Mouse (Mus musculus) kidney, embryonic 14.5 days (tissue): ENCODE results near the gene Tbl1xr1. TPM values are rescaled to one million over a fixed set of nuclear protein-coding genes. Genes with fewer than 3 reads are reported as not detected.

ENCODE experiments used
- ATAC-seq: fragments of 200-750 bp; cut with Nextera tagmentation; 2 replicates; pipeline ENCODE4 v1.8.0; 2017; ENCODE audit warnings: moderate number of reproducible peaks, mild to moderate bottlenecking, moderate TSS enrichment, moderate library complexity; ENCODE audit not compliant: low FRiP score, low TSS enrichment
- H3K27ac ChIP-seq: fragments of 300-500 bp; sonication (generic); 2 replicates; pipeline ENCODE4 v1.5.1; 2014; ENCODE audit warnings: low read depth, mild to moderate bottlenecking, low read length, moderate library complexity, mixed read lengths
- H3K27me3 ChIP-seq: fragments of 300-500 bp; sonication (generic); 2 replicates; pipeline ENCODE4 v1.6.1; 2014; ENCODE audit warnings: mild to moderate bottlenecking, low read length; ENCODE audit not compliant: control insufficient read depth, insufficient read depth
- H3K36me3 ChIP-seq: fragments of 300-500 bp; sonication (generic); 2 replicates; pipeline ENCODE4 v1.6.1; 2014; ENCODE audit warnings: low read length, mixed read lengths; ENCODE audit not compliant: control insufficient read depth, insufficient read depth
- H3K4me1 ChIP-seq: fragments of 300-500 bp; sonication (generic); 2 replicates; pipeline ENCODE4 v1.6.1; 2014; ENCODE audit warnings: low read length, mixed read lengths; ENCODE audit not compliant: control insufficient read depth, insufficient read depth
- H3K4me2 ChIP-seq: fragments of 300-500 bp; sonication (generic); replicated peaks from 2 replicates; pipeline ENCODE4 v1.6.1; 2014; ENCODE audit warnings: low read depth, mild to moderate bottlenecking, low read length
- H3K4me3 ChIP-seq: fragments of 300-500 bp; sonication (generic); 2 replicates; pipeline ENCODE4 v1.5.1; 2014; ENCODE audit warnings: mild to moderate bottlenecking, low read length
- H3K9ac ChIP-seq: fragments of 300-500 bp; sonication (generic); 2 replicates; pipeline ENCODE4 v1.6.1; 2014; ENCODE audit warnings: low read depth, mild to moderate bottlenecking, low read length, moderate library complexity
- H3K9me3 ChIP-seq: fragments of 300-500 bp; sonication (generic); 2 replicates; pipeline ENCODE4 v1.6.1; 2016; ENCODE audit warnings: low read length; ENCODE audit not compliant: control insufficient read depth
- WGBS: fragments of 180-500 bp; shearing (Covaris S2); extraction: QIAGEN DNeasy Blood & Tissue Kit; methylation state at CpG from one replicate; pipeline ENCODE4 v1.1.7; 2014; 5-methylcytosine and 5-hydroxymethylcytosine counted together
- polyA plus RNA-seq: library from polyadenylated mRNA; unstranded; fragments of >200 nt; fragmentation: Nextera tagmentation; extraction: Ambion mirVana; gene quantifications from 2 replicates; pipeline ENCODE4 v1.2.1, GENCODE M21; 2014

The Tbl1xr1 gene
- polyA plus RNA-seq, 1 experiment from 2014 or later, result 39.7 TPM

GRCm38 (mm10) chr3:22082823-22083222 lies 6.4 kb downstream of the Tbl1xr1 start:
- Histone ChIP-seq H3K9me3 (no peaks in the 10 kb centered on the region), H3K27me3 (no peaks in the 10 kb centered on the region), H3K4me2 (no peak overlapping the region), H3K27ac (no peak overlapping the region), H3K36me3 (no peaks in the 10 kb centered on the region), H3K9ac (no peak overlapping the region), H3K4me1 (peaks cover 21% of the 10 kb centered on the region; the same call in 1 of the 2 replicates), H3K4me3 (no peak overlapping the region)
- no peak for ATAC-seq
- 79% methylated on average over 4 of the region's 4 CpGs for WGBS

- Histone ChIP-seq H3K9me3 (no peaks in the 10 kb centered on the region), H3K4me1 (peaks cover 12% of the 10 kb centered on the region; the same call in 1 of the 2 replicates), H3K27me3 (no peaks in the 10 kb centered on the region), H3K9ac (no peak overlapping the region), H3K4me2 (no peak overlapping the region), H3K4me3 (no peak overlapping the region), H3K36me3 (no peaks in the 10 kb centered on the region), H3K27ac (peak overlapping the region; percentile 42; the same call in 1 of the 2 replicates)
- WGBS, result 44% methylated on average over 10 of the region's 10 CpGs
- ATAC-seq, result peak; percentile 83
These were observed 8.0 kb downstream of the Tbl1xr1 start for GRCm38 (mm10) chr3:22084222-22084996.

- Histone ChIP-seq H3K4me3 (no peak overlapping the region), H3K9ac (no peak overlapping the region), H3K4me2 (no peak overlapping the region), H3K4me1 (peaks cover 24% of the 10 kb centered on the region), H3K27ac (0 out of 2 replicates have a peak overlapping the region, but pooled peaks have one; percentile 14), H3K9me3 (no peaks in the 10 kb centered on the region), H3K36me3 (no peaks in the 10 kb centered on the region), H3K27me3 (no peaks in the 10 kb centered on the region)
- 72% methylated on average over 3 of the region's 3 CpGs for WGBS
- no peak for ATAC-seq
These were observed 13.4 kb downstream of the Tbl1xr1 start for GRCm38 (mm10) chr3:22089825-22090224.

- 47% methylated on average over 8 of the region's 8 CpGs for WGBS
- H3K9ac ChIP-seq, result no peak overlapping the region
- no peak overlapping the region for H3K4me3 ChIP-seq
- no peak overlapping the region; the same call in 1 of the 2 replicates for H3K4me2 ChIP-seq
- peaks cover 23% of the 10 kb centered on the region for H3K4me1 ChIP-seq
- H3K36me3 ChIP-seq, result no peaks in the 10 kb centered on the region
- H3K27me3 ChIP-seq, result no peaks in the 10 kb centered on the region
- H3K9me3 ChIP-seq, result no peaks in the 10 kb centered on the region
- H3K27ac ChIP-seq, result peak overlapping the region; percentile 43; the same call in 1 of the 2 replicates
- ATAC-seq, result peak; percentile 69
These were observed 14.2 kb downstream of the Tbl1xr1 start for GRCm38 (mm10) chr3:22090431-22091265.

- H3K36me3 ChIP-seq, result no peaks in the 10 kb centered on the region
- no peak overlapping the region for H3K4me2 ChIP-seq
- peak overlapping the region; percentile 43; the same call in 1 of the 2 replicates for H3K27ac ChIP-seq
- no peak overlapping the region for H3K4me3 ChIP-seq
- WGBS, result 40% methylated on average over 3 of the region's 3 CpGs
- no peaks in the 10 kb centered on the region for H3K27me3 ChIP-seq
- peaks cover 23% of the 10 kb centered on the region for H3K4me1 ChIP-seq
- no peaks in the 10 kb centered on the region for H3K9me3 ChIP-seq
- 0 out of 2 replicates have a peak, but pooled peaks have one; percentile 8 for ATAC-seq
- no peak overlapping the region for H3K9ac ChIP-seq
These were observed 14.8 kb downstream of the Tbl1xr1 start for GRCm38 (mm10) chr3:22091266-22091550.

GRCm38 (mm10) chr3:22091681-22092080 lies 15.2 kb downstream of the Tbl1xr1 start:
- Histone ChIP-seq H3K27me3 (no peaks in the 10 kb centered on the region), H3K4me3 (no peak overlapping the region), H3K27ac (no peak overlapping the region), H3K4me1 (peaks cover 23% of the 10 kb centered on the region), H3K9me3 (no peaks in the 10 kb centered on the region), H3K4me2 (no peak overlapping the region), H3K9ac (no peak overlapping the region), H3K36me3 (no peaks in the 10 kb centered on the region)
- 77% methylated on average over 3 of the region's 3 CpGs for WGBS
- no peak for ATAC-seq

- no peak overlapping the region for H3K27ac ChIP-seq
- no peak overlapping the region for H3K4me3 ChIP-seq
- H3K4me1 ChIP-seq, result peaks cover 23% of the 10 kb centered on the region
- no peak overlapping the region for H3K4me2 ChIP-seq
- no peak overlapping the region for H3K9ac ChIP-seq
- no peaks in the 10 kb centered on the region for H3K27me3 ChIP-seq
- WGBS, result 43% methylated on average over 5 of the region's 5 CpGs
- no peak for ATAC-seq
- no peaks in the 10 kb centered on the region for H3K9me3 ChIP-seq
- no peaks in the 10 kb centered on the region for H3K36me3 ChIP-seq
These were observed 16.3 kb downstream of the Tbl1xr1 start for GRCm38 (mm10) chr3:22092784-22093183.

- H3K9me3 ChIP-seq, result no peaks in the 10 kb centered on the region
- H3K4me2 ChIP-seq, result no peak overlapping the region
- no peaks in the 10 kb centered on the region for H3K27me3 ChIP-seq
- no peak overlapping the region for H3K4me3 ChIP-seq
- H3K4me1 ChIP-seq, result peaks cover 11% of the 10 kb centered on the region; the same call in 1 of the 2 replicates
- no peak overlapping the region for H3K9ac ChIP-seq
- no peak for ATAC-seq
- no peaks in the 10 kb centered on the region for H3K36me3 ChIP-seq
- 61% methylated on average over 5 of the region's 5 CpGs for whole genome bisulfite sequencing
- no peak overlapping the region for H3K27ac ChIP-seq
These were observed 27.6 kb downstream of the Tbl1xr1 start for GRCm38 (mm10) chr3:22103986-22104515.
